Mouse (Mus musculus): ENCODE results near the gene Vbp1.
A peak's percentile ranks its signal among the peaks of the same experiment; 100 is the strongest.

The Vbp1 gene

GRCm38 (mm10) chrX:75514179-75514972 is at the start of gene Vbp1:
Gene Vbp1 (plus strand): TSS chrX:75514299.
- peak; percentile 88 to 92 for DNase-seq

GRCm38 (mm10) chrX:75475182-75475644 is 38.9 kb upstream of the Vbp1 start:
- DNase-seq, result peak; percentile 45 to 61

GRCm38 (mm10) chrX:75489886-75490285 is 24.2 kb upstream of the Vbp1 start:
- DNase-seq, result no peak

GRCm38 (mm10) chrX:75513787-75514178 is 316 bp upstream of the Vbp1 start:
- DNase-seq, result no peak

- DNase-seq, result peak in 1 of 2 experiments; percentile 6
Observed at GRCm38 (mm10) chrX:75577582-75578324, 63.7 kb downstream of the Vbp1 start, which contains the start of gene Rab39b. Gene Rab39b (minus strand): TSS chrX:75578231.

- no peak for DNase-seq
Observed at GRCm38 (mm10) chrX:75578539-75578938, 64.4 kb downstream of the Vbp1 start.
